Mouse (Mus musculus) forebrain, embryonic 14.5 days (tissue): ENCODE measurements around the gene Prkcd. TPM values are rescaled to one million over a fixed set of nuclear protein-coding genes. Genes with fewer than 3 reads are reported as not detected.
"Not testable (repeated sequence)": the region's sequence is repeated elsewhere in the genome, so short reads cannot be mapped to it uniquely, and the experiment has no call there.

Experiments
- ATAC-seq: fragments of 200-750 bp; cut with Nextera tagmentation; 2 replicates; pipeline ENCODE4 v1.8.0; 2017; ENCODE audit warnings: mild to moderate bottlenecking, moderate library complexity
- DNase-seq: peaks from one replicate; pipeline ENCODE4 v3.0.0-alpha.2; 2015; ENCODE audit warnings: low spot score
- H3K27ac ChIP-seq: fragments of 300-500 bp; sonication (generic); 2 replicates; pipeline ENCODE4 v1.5.1; 2014; ENCODE audit warnings: low read depth, mild to moderate bottlenecking, control low read depth, low read length, moderate library complexity
- H3K27me3 ChIP-seq: fragments of 300-500 bp; sonication (generic); replicated peaks from 2 replicates; pipeline ENCODE4 v1.6.1; 2014; ENCODE audit warnings: low read length, control low read depth, mixed read lengths; ENCODE audit not compliant: control insufficient read depth, insufficient read depth
- H3K36me3 ChIP-seq: fragments of 300-500 bp; sonication (generic); 2 replicates; pipeline ENCODE4 v1.6.1; 2014; ENCODE audit warnings: low read length, control low read depth; ENCODE audit not compliant: control insufficient read depth, insufficient read depth
- H3K4me1 ChIP-seq: fragments of 300-500 bp; sonication (generic); 2 replicates; pipeline ENCODE4 v1.6.1; 2014; ENCODE audit warnings: antibody characterized with exemption, low read length, control low read depth; ENCODE audit not compliant: control insufficient read depth, insufficient read depth
- H3K4me2 ChIP-seq: fragments of 300-500 bp; sonication (generic); 2 replicates; pipeline ENCODE4 v1.6.1; 2014; ENCODE audit warnings: mild to moderate bottlenecking, control low read depth, low read length
- H3K4me3 ChIP-seq: fragments of 300-500 bp; sonication (generic); 2 replicates; pipeline ENCODE4 v1.5.1; 2014; ENCODE audit warnings: low read depth, low read length, control low read depth
- H3K9ac ChIP-seq: fragments of 300-500 bp; sonication (generic); 2 replicates; pipeline ENCODE4 v1.6.1; 2014; ENCODE audit warnings: mild to moderate bottlenecking, low read length, control low read depth, moderate library complexity
- H3K9me3 ChIP-seq: fragments of 300-500 bp; sonication (generic); replicated peaks from 2 replicates; pipeline ENCODE4 v1.6.1; 2016; ENCODE audit warnings: low read length, control low read depth, mixed read lengths; ENCODE audit not compliant: control insufficient read depth
- WGBS: fragments of 180-500 bp; shearing (Covaris S2); extraction: QIAGEN DNeasy Blood & Tissue Kit; methylation state at CpG from one replicate; pipeline ENCODE4 v1.1.7; 2014; 5-methylcytosine and 5-hydroxymethylcytosine counted together
- polyA plus RNA-seq: library from polyadenylated mRNA; unstranded; fragments of >200 nt; fragmentation: Nextera tagmentation; extraction: Ambion mirVana; gene quantifications from 2 replicates; pipeline ENCODE4 v1.2.1, GENCODE M21; 2014

The Prkcd gene
- polyA plus RNA-seq, 1 experiment from 2014 or later, result 17.9 TPM

DNA sequence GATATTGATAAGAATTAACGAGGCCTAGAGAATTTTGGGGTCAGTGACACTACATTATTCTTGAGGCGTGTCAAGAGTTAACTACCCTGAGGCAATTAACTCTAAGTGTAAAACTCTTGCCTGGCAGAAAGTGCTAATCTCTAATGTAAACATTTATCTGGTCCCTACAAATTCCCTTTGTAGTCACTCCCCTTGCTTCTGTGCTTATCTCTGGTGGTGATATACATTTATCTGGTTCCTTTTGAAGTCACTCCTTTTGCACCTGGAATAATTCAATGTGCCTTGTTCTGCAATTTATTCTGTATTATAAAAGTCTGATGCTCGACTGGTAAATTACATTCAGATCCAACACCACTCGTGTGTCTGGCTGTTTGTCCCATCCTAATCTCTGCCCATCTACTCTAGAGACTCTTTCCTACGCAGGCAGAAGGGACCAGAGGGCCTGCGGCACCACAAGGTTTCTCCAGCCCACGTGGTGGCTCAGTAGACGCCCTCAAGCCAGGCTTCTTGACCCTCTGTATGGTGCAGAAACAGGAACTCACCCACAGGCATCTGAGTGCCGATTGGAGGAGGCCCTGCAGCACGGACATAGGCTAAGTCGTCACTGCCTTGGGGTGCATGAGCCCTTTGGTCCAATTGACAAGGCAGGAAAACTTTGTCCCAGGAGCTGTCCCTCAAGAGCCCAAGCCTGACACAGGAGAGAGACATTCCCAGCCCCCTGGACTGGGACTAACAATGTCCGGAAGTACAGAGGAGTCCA is 48.5 kb downstream of the Prkcd start:
- H3K4me3 ChIP-seq, ATAC-seq, H3K4me1 ChIP-seq, H3K4me2 ChIP-seq, H3K27me3 ChIP-seq, H3K9ac ChIP-seq, H3K27ac ChIP-seq, DNase-seq, H3K9me3 ChIP-seq: not testable (repeated sequence)
- 62% methylated on average over 10 of the region's 12 CpGs for WGBS
- H3K36me3 ChIP-seq, result peaks cover 39% of the 10 kb centered on the region

DNA sequence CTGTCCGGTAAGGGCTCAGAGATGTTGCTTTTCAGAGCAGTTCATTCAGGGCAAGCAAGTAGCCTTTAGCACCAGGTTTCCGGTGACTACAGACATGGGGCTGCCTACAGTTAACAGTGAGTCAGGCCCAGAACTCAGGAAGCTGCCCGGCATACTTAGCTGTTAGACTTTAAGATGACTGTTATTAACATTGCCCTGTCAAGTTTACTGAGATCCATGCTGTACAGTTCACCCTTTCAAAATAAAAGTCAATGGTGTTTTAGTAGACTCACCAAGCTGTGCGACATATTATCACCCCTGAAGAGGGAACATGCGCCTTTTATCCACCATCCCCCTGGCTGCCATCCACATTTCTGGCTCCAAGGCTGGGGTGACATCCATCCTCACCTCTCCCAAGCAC is 49.8 kb downstream of the Prkcd start:
- Histone ChIP-seq H3K36me3 (peaks cover 51% of the 10 kb centered on the region), H3K4me3 (no peak overlapping the region), H3K9me3 (no peaks in the 10 kb centered on the region), H3K4me2 (no peak overlapping the region), H3K9ac (no peak overlapping the region), H3K27me3 (no peaks in the 10 kb centered on the region), H3K4me1 (no peaks in the 10 kb centered on the region), H3K27ac (no peak overlapping the region)
- no peak for DNase-seq
- ATAC-seq, result no peak
- 76% methylated on average over 5 of the region's 5 CpGs for WGBS

DNA sequence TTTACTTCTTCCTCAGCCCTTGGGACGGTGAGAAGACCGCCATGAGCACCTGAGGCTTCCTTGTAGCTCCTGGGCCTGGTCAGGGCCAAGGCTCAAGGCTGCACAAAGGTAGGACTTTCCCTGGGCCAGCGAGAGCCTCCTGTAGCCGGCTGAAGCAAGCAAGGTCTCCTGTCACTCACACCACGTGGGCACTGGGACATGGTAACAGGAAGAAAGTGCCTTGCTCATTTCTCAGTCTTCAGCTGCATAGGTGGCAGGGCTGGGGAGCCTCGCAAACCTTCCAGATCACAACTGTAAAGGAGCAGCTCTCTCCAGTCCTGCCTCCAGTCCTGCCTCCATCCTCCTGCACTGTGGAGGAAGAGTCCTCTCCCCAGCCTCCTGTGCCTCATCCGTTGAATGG is 50.2 kb downstream of the Prkcd start:
- H3K4me2 ChIP-seq, result no peak overlapping the region
- no peak overlapping the region for H3K27ac ChIP-seq
- no peaks in the 10 kb centered on the region for H3K27me3 ChIP-seq

DNA sequence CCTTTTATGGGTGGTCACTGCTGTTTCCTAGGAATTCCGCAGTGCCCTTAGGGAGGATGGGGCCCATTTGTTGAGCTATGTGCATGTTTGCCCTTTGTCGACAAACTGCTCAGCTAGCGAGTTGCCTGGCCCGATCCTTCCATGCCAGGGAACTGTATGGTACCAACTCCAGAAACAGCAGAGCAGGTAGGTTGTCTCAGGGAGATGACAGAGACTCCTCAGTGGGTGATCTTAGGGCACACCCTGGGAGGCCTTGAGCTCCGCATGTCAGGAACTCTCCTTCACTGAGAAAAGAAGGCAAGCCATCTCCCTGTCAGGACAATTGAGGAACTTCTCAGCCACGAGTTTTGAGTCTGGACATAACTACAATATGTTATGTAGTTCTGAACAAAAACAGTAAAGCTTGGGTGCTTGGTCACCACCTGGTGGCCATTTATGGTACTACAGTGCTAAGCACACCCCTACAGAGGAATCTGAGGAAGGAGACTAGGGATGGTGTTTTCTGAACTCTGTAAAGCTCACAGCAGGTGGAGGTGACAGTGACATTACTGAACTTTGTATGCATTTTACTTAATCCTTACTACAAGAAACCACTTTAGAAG is 51.9 kb downstream of the Prkcd start:
- H3K4me3 ChIP-seq, result no peak overlapping the region
- H3K27ac ChIP-seq, result no peak overlapping the region
- DNase-seq (peak; percentile 83), ATAC-seq (peak; percentile 66)
- H3K36me3 ChIP-seq, result peaks cover 73% of the 10 kb centered on the region
- no peak overlapping the region for H3K4me2 ChIP-seq
- no peak overlapping the region for H3K9ac ChIP-seq
- H3K9me3 ChIP-seq, result no peaks in the 10 kb centered on the region
- no peaks in the 10 kb centered on the region for H3K27me3 ChIP-seq
- no peaks in the 10 kb centered on the region for H3K4me1 ChIP-seq
- WGBS, result 67% methylated on average over 6 of the region's 6 CpGs

More for the DNA sequence above, 50.2 kb downstream of the Prkcd start:
- H3K4me1 ChIP-seq, result no peaks in the 10 kb centered on the region
- H3K36me3 ChIP-seq, result peaks cover 56% of the 10 kb centered on the region
- H3K9ac ChIP-seq, result no peak overlapping the region
- no peak for ATAC-seq
- H3K9me3 ChIP-seq, result no peaks in the 10 kb centered on the region
- H3K4me3 ChIP-seq, result no peak overlapping the region
- WGBS, result 83% methylated on average over 7 of the region's 7 CpGs
- no peak for DNase-seq

DNA sequence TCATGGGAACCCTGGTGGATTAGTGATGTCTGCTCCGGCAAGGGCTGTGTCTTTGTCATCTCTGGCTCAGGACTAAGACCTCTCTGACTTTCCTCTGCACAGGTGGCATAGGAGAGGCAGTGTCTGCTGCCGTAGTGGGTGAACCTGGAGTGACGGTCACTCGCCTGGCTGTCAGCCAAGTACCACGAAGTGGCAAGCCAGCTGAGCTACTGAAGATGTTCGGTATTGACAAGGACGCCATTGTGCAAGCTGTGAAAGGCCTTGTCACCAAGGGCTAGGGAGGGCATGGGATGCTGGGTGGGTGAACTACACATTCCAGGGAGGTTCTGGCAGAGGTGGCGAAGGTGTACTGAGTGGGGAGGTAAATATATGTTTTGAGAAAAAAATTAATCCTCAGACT is 52.8 kb downstream of the Prkcd start:
- H3K4me3 ChIP-seq, result no peak overlapping the region
- H3K9me3 ChIP-seq, result no peaks in the 10 kb centered on the region
- 61% methylated on average over 8 of the region's 8 CpGs for WGBS
- DNase-seq (no peak), ATAC-seq (no peak)
- H3K27me3 ChIP-seq, result no peaks in the 10 kb centered on the region
- no peak overlapping the region for H3K27ac ChIP-seq
- H3K4me2 ChIP-seq, result no peak overlapping the region
- H3K36me3 ChIP-seq, result peaks cover 82% of the 10 kb centered on the region
- no peaks in the 10 kb centered on the region for H3K4me1 ChIP-seq
- H3K9ac ChIP-seq, result no peak overlapping the region

DNA sequence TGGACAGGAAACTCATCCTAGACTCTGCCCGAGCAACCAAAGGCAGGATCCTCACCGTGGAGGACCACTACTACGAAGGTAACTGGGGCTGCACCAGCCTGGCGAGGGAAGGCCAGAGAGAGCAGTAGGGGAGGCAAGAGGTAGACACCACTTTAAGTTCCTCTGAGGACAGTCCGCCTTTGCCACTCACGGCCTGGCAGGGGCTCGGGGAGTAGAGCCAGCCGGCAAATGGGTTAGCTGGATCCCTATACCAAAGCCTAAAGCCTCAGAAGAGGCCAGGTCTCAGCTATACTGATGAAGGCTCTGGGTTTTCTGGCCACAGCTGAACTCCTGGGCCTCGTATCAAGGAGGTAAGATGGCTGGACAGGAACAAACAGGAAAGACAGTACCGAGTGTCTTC is 53.8 kb downstream of the Prkcd start:
- Histone ChIP-seq H3K27me3 (no peaks in the 10 kb centered on the region), H3K4me2 (no peak overlapping the region), H3K36me3 (peaks cover 91% of the 10 kb centered on the region), H3K27ac (no peak overlapping the region), H3K9me3 (no peaks in the 10 kb centered on the region), H3K4me1 (no peaks in the 10 kb centered on the region), H3K4me3 (no peak overlapping the region), H3K9ac (no peak overlapping the region)
- DNase-seq, result no peak
- WGBS, result 92% methylated on average over 10 of the region's 10 CpGs
- no peak for ATAC-seq

DNA sequence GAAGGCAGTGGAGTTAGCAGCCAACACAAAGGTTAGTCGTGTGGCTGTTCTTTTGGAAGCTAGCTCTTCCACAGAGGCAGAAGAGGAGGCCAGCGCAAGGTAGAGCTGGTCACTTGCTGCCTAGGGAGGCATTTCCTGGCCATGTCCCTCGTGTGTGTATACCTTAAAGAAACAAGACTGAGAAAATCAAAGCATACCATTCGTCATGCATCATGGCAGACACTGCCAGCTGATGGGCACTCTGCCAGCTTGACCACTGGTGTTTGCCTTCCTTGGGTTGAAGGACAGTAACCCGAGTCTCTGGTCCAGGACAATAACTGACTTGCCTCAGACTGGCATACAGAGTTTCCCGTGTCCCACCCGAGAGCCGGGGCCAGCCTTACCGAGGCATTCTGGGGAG is 55.7 kb downstream of the Prkcd start:
- peaks cover 98% of the 10 kb centered on the region for H3K36me3 ChIP-seq
- H3K4me3 ChIP-seq, result no peak overlapping the region
- no peaks in the 10 kb centered on the region for H3K9me3 ChIP-seq
- H3K27ac ChIP-seq, result no peak overlapping the region
- no peak for DNase-seq
- no peaks in the 10 kb centered on the region for H3K27me3 ChIP-seq
- H3K9ac ChIP-seq, result no peak overlapping the region
- ATAC-seq, result no peak
- WGBS, result 89% methylated on average over 9 of the region's 9 CpGs
- H3K4me2 ChIP-seq, result no peak overlapping the region
- H3K4me1 ChIP-seq, result no peaks in the 10 kb centered on the region

DNA sequence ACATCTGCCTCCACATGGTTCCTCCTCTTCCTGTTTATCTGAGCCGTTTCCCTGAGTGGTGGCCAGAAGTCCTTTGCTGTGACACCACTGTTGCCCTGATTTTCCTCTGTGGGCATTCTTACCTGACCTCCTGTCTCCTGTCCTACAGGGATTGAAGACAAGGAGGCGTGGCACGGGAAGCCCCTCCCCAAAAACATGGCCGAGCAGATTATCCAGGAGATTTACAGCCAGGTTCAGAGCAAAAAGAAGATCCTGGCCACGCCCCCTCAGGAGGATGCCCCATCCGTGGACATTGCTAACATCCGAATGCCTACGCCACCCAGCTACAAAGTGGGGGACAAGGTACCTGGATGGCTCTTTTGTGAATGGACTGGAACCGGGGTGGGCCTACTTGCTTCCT is 58.0 kb downstream of the Prkcd start:
- Histone ChIP-seq H3K4me3 (no peak overlapping the region), H3K27me3 (no peaks in the 10 kb centered on the region), H3K36me3 (peaks cover 93% of the 10 kb centered on the region), H3K4me1 (no peaks in the 10 kb centered on the region), H3K9me3 (no peaks in the 10 kb centered on the region), H3K27ac (no peak overlapping the region), H3K9ac (no peak overlapping the region), H3K4me2 (no peak overlapping the region)
- no peak for DNase-seq
- 91% methylated on average over 9 of the region's 9 CpGs for WGBS
- ATAC-seq, result no peak

DNA sequence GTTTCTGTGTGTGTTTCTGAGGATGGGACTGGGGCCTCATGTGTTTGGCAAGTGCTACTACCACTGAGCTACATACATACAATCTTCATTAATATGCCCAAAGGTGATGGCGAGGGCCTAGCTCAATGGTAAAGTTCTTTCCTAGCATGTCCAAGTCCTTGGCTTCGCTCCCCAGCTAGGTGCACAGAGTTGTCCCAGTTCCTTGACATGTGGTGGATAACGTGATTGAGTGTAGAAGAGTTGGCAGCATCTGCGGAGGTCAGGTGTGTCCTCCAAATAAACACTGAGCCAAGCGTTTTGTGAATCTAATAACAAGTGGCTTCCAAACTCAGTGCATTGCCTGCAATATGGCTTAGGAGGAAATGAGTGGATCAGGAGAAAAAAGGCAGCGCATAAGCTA is 59.7 kb downstream of the Prkcd start:
- Histone ChIP-seq H3K9me3 (no peaks in the 10 kb centered on the region), H3K4me1 (peaks cover 4% of the 10 kb centered on the region), H3K9ac (no peak overlapping the region), H3K4me3 (no peak overlapping the region), H3K4me2 (no peak overlapping the region), H3K27ac (no peak overlapping the region), H3K36me3 (peaks cover 79% of the 10 kb centered on the region), H3K27me3 (no peaks in the 10 kb centered on the region)
- 88% methylated on average over 6 of the region's 6 CpGs for WGBS
- DNase-seq, result no peak
- no peak for ATAC-seq
